Mouse (Mus musculus) cerebellum, postnatal 25 days (tissue): ENCODE results near the gene Oaf.

ENCODE experiments used
- DNase-seq, 2 experiments: peaks; one replicate each; pipeline ENCODE4 v3.0.0; 2021; ENCODE audit warnings: mixed read lengths in 2 of 2

The Oaf gene

DNA sequence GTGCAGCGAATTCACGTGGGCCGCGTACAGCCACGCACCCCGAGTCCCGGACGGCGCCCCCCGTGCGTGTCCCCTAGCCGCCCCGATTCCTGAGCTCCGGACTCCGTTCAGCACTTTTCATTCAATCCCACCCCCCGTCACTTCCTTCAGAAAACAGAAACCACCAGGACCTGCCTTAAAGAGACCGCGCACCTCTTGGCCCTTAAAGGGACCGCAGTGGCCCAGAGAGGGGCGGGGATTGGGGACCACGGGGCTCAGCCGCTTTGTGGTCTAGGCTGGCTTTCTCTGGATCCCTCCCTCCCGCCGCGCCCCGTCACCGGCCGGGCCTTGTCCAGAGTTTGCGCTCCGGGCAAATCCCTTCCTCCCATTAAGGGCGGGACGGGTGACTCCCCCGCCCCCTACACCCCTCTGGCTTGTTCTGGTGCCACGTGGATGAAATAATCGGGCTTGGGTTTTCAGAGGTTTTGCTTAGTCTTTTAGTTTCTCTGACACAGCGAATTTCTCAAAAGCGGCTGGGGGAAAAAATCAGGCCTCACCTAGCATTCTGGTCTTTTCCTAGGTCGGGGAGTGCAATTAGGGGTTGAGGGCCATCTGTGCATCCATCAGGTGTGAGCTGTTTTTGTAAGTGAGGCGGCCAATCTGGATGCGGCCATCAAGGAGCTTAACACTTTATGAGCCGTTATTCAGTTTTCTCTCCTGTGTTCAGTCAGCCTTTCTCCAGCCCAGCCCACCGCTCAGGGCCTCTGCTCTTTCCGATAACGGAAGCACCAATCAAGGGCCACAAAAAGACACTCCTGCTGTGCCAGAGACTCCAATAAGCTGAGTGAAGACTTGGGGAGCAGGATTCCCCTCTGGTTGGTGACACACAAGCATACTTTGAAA lies at the start of gene Oaf:
Oaf (minus strand) TSS at position 200 of the 882 bp plus-strand sequence.
- peak; percentile 17 to 47 for DNase-seq

DNA sequence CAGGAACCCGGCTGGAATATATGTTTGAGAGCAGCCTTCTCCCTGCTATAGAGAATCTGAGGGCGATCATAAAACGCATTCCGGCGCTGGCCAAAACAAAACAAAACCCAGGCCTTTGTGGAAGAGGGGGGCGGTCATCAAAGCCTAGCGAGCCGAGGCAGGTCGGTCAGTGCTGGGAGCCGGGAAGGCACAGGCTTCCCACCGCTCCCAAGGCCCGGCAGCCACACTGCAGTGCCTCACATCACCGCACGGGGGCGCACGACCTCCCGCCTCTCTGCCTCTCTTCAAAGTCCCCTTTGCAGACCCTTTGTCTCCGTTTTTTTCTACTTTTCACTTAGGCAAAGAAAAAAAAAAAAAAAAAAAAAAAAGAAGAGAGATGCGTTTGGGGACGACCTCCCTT lies 47.2 kb upstream of the Oaf start:
- peak; percentile 71 to 78 for DNase-seq

DNA sequence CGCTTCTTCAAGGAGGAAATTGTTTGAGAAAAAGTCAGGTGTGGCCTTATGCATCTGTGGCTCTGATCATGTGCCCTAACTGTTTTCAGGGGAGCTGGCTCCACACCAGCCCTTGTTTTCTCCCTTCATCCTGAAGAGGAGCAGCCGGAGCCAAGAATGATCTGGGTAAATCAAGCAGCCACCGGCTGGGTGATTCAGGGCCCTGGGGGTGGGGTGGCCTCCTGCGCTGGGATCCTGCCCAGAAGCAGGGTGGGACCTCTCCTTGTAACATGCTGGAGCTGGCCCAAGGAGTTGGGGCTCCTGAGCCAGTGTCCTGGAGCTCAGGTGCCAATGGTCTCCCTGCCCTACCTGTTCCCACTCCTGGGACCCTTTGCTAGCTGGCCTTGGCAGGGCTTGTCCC lies 45.6 kb upstream of the Oaf start:
- DNase-seq = no peak

DNA sequence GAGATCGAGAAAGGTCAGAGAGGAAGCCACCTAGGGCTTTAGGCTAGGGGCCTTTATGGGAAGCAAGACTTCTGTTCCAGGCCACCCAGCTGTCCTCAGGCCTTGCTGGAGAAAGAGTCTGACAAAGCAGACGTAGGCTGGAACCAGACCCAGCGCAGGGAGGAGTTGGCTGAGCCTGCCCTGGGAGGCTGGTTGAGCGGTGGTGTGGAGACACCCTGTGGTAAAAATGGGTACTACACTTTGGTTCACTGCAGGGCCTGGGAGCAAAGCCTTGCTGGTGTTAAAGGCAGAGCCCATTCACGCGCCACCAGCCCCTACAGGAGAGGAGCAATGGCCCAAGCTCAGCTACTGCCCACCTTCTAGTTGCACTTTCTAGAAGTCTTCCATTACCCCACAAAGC lies 44.6 kb upstream of the Oaf start:
- peak; percentile 75 to 85 for DNase-seq

DNA sequence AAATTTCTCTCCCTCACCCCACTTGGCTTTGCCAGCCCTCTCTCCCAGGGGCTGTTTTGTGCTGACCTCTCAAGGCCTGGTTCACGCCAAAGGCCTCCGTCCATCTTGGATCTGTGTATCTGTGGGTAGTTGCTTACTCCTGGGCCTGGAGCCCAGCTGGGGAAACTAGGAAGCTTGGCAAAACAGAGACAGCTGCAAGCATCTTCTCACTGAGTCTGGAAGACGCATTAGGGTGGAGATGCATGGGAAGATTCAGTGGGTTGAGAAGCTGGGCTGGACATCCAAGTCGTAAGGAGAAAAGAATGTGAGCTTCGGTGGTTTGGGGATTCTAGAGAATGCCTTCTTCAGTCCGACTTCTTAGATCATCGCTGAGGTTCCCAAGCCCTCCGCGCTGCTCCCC lies 34.0 kb upstream of the Oaf start:
- DNase-seq = no peak

DNA sequence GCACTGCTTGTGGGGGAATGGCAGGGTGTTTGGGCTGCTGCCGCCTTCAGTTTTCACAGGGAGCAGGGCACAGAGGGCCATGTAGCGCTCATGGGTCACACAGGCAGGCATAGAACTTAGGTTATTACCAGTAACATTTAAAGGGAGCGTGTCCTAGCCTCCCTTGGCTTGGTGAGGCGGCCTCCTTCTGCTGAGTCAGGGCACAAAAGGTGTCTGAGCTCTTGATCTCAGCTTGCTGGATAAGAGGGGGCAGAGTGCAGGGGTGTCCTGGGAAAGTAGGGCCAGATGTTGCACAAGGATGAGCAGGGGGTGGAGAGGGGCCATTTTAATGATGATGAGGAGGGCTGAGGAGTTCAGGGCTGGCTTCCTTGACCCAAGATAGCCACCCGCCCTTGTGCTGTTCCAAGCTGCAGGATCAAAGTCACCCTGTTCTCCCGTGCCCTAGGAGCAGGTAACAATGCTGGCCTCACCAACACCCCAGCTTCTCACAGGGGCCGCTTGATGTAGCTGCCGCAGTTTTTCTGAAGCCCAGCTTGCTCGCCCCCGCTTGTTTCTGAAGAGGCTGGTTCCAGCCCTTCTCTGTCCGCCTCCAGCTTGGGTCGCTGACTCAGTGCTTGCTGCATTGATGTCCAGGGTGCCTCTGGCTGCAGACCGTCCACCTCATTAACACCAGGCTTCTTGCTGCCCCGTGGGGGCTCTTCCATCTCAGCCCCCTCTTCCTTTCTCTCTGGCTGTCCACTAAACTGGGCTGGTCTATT lies 32.2 kb upstream of the Oaf start:
- DNase-seq = no peak

DNA sequence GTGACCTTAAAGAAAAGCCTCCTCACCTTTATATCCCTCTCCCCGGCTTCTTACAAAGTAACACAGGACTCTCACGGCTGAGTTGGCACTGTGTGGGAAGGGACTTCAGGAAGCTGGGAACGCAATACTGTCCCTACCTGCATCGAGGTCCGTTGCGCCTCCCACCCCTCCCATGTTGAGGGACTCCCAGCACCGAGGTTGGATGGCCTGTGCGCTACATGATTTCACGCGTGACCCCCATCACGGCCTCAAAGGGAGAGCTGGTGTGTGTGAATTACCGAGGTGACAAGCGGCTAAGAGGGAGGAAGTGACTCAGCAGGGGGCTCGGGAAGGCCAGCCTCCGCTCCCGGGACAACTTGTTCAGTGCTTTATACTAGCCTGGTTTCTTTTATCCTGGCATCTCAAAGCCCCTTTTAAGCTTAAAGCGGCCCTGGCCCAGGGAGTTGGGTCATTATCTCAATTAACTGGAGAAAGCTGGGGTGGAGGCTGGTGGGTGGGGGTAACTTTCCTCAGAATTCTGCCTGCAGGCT lies 31.1 kb upstream of the Oaf start:
- DNase-seq = peak in 1 of 2 experiments; percentile 21

DNA sequence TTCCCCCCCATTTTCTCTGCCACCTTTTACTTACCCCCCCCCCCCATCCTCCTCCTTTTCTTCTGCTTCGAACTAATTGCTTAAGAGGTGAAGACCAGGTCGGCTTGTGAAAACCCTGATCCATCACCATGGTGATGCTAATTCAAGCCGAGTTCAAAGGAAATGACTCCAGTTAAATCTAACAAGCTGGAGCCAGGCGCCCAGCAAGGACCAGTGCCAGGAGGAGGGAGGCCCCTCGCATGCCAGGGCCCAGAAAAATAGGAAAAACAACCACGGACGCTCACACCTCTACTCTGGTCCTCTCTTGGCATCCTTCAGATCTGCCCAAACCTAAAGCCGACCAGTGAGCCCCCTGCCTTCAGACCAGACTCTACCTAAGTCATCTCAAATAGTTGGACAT lies 29.5 kb upstream of the Oaf start:
- no peak for DNase-seq

DNA sequence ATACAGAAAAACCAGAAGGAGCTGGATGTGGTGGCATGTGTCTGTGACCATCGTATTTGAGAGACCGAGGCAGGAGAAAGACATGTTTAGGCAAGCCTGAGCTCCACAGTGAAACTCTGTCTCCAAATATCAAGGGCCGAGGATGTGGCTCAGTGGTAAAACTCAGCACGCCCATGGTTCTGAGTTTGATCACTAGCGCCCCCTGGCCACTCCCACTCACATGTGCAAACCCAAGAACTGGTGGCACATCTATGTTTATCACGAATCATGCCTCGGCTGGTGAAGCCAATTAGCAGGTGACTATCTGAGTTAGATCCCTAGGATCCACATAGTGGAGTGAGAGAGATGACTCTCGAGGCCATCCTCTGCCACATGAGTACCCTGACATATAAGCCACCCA lies 27.6 kb upstream of the Oaf start:
- no peak for DNase-seq

DNA sequence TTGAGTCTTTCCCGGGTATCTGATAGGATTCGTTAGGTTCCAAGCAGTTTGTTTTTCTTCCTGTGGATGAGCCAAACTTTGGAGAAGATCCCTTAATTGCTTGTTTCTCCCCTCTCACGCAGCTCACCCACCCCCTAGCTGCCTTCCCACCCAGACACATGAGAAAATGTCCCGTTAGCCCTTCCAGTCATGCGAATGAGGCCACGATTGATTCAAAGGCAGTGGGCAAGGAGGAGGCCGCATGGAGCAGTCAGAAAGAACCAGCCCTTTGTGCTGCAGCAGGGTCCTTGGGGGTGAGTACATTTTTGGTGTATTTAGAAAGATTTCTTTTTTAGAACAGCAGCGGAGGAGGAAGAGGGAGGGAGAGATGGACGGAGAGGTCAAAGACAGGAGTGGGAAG lies 25.5 kb upstream of the Oaf start:
- no peak for DNase-seq

DNA sequence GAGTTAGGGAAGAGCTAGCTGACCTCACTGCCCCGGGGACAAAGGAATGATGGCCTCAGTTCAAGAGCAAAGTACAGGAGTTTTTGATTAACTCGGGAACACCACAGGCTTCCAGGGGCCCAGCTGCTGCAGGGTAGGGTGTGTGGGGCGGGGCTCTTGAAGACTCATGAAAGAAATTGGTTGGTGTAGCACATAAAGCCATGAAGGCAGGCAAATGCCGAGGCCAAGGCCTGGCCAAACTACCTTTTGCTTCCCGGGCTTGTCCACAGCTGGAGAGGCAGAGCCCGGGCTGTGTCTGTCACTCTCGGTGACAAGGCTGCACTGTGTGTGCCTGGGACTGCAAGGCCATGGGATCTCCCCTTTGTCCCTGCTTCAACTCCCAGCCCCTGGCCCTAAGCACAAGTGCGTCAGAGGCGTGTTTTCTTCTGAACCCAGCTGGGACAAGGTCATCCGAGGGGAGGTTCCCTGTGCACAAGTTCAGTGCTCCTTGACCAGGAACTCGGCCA lies 24.3 kb upstream of the Oaf start:
- no peak for DNase-seq

DNA sequence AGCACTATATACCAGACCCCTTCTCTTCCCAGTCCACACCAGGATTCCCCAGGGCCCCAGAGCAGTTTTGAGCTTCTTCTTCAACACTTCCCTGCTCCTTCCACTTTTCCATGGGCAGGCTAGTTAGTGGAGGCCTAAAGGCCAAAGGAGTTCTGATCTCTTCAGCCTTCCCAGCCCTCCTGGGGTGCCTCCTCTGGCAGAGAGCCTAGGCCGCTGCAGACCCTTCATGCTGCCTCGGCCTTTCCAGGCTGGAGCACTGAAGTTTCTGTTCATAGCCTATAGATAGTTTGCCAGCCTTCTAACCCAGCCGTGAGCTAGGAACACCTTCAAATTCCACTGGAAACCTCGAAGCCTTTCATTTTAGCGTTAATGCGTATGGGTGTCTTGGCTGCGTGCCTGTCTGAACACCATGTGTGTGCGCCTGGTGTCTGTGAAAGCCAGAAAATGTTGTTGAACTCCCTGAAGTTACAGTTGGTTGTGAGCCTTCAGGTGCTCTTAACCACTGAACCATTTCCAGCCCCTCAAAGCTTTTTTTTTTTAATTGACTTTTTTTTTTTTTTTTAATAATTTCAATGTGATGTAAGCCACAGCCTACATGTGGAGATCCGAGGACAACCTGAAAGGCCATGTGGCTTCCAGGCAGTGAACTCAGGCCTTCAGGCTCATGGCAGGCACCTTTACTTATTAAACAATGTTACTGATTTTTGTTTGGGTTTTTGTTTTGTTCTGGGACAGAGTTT lies 23.3 kb upstream of the Oaf start:
- no peak for DNase-seq

DNA sequence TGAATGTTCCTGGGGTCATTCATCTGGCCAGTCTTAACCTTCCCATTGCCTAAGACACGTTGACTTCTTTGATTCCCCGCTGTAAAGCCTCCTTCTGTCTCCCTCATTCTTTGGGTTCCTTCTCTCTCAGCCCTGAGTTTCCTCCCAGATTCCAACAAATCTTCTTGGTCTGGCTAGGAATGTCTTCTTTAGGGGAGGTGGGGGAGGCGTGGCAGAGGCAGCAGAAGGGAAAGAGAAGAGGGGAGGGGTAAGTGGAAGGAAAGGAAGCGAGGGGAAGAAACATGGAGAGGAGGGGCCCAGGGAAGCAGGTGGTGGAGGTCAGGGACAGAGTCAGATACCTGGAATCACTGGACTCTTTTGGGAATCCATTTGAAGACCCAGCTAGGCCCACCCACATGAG lies 22.7 kb upstream of the Oaf start:
- DNase-seq = no peak

DNA sequence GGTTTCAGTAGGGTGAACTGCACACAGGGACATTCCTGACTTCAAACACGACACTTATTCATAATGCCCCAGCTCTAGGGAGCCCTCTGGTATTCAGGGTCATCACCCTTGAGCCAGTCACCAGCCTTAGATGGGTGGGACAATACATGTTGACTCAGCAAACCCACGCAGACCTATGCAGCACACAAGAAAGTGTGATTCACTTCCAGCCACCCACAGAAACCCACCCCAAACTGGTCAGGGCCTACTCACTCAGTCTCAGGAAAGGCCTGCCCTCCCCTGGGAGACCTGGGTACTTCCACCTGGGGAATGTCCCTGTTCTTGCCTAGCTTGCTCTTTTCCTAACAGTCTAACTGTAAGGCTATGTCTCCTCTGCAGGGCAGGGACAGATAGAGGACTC lies 22.2 kb upstream of the Oaf start:
- DNase-seq = no peak

DNA sequence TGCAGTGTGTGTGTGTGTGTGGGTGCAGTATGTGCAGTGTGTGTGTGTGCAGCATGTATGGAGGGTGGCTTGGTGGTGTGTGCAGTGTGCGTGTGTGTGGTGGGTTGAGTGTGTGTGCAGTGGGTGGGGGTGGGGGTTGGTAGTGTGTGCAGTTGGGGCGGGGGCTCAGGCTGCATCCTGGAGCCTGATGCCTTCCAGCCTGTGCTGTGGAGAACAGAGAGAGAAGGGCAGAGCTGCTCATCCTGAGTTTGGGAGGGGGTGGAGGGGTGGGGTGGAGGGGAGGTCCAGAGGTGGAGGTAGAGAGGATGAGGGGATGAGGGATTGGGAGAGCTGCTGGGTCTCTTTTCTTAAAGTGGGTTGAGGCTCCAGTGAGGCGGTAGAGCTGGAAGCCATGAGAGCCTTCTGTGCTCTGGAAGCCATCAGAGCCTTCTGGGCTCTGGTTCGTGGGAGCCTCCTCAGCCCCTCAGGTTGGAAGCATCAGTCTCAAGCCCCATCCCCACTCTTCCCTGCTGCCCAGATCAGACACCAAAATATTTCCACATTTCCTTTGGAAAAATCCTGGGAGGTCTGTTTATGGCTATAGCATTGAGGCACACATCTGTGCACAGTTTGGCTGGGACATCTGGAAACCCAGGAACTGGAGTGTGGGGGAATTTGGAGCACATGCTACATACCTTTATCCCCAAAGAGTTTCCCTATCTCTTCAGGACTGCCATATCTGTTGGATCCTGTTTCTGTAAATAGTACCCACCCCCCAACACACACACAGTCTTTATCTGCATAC lies 21.6 kb upstream of the Oaf start:
- DNase-seq = no peak

DNA sequence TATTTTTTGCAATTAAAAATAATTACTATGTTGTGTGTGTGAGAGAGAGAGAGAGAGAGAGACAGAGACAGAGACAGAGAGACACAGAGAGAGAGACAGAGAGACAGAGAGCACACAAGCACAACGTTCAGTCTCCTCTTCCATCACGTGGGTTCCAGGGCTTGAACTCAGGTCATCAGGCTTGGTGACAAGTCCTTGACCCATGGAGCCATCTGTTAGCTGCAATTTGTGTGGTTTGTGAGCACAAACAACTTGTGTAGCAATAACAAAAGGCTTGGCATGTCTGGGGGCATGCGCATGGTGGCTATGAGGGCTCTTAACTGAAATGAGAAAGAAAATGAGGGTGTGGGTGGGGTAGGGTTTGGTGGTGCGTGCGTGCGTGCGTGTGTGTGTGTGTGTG lies 20.9 kb upstream of the Oaf start:
- DNase-seq = no peak

DNA sequence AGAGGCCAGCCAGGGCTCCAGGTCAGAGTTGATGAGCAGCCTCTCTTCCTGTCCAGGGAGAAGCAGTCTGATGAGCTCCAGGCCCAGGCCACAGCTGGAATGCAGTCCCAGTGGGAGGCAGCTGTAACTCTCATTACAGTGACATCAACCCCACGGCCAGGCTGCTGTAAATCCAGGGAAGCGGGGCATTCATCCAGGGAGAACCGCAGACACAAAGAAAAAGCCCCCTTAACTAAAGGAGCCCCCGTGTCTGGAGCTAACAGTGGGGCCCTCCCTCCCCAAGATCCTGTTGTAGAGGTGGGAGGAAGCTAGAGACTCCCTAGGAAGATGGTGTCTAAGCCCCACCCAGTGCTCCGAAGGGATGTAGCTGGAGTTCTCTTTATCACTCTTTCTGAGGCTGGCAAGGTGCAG lies 13.6 kb upstream of the Oaf start:
- no peak for DNase-seq

DNA sequence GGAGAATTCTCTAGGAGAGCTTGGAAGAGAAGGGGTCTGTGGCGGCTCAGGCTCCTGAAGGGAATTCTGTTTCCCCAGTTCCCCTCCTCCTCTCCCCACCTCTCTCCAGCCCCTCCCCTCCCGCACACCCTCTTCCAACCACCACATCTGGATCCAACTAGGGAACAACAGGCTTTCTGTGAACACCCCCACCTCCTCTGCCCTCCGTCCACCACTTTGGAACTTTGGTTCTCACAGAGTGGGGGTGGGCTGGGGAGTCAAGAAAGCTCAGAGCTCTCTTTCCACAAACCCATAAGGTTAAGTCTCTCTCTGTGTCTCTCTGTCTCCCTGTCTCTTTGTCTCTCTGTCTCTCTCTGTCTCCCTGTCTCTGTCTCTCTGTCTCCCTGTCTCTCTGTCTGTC lies 13.1 kb upstream of the Oaf start:
- no peak for DNase-seq

DNA sequence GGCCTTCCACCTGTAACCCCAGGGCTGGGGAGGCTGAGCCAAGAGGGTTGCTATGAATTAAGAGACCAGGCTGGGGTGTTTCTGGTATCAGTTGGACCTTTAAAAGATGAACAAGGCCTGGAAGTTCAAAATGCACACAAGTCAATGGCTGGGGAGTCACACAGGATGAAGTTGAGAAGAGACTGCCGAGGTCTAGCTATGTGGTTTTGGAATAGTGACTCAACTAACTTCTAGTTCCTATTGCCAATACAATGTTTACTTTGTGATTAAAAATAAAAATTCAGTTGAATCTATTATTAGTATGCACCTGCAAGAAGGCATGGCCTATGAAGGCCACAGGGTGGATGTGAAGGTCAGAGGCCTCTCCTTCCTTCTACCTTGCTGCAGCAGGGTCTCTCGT lies 12.1 kb upstream of the Oaf start:
- no peak for DNase-seq

DNA sequence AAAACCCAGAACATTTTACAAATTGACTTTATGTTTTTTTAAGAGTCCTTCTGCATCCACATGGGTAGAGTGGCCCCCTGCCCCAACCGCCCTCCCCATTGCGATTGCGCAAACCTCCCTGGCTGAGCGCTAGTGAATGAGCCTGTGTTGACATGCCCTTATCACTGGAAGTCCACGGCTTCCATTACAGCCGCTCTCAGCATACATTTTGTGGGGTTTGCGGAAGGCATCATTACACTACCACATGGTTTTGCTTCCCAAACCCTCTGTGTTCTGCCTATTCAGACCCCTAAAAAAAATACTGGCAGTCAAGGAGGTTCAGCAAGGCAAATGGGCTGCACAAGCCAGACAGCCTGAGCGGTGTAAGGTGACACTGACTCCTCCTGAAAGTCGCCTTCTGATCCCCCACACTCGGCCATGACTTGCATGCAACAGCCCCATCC lies 7.0 kb upstream of the Oaf start:
- no peak for DNase-seq

DNA sequence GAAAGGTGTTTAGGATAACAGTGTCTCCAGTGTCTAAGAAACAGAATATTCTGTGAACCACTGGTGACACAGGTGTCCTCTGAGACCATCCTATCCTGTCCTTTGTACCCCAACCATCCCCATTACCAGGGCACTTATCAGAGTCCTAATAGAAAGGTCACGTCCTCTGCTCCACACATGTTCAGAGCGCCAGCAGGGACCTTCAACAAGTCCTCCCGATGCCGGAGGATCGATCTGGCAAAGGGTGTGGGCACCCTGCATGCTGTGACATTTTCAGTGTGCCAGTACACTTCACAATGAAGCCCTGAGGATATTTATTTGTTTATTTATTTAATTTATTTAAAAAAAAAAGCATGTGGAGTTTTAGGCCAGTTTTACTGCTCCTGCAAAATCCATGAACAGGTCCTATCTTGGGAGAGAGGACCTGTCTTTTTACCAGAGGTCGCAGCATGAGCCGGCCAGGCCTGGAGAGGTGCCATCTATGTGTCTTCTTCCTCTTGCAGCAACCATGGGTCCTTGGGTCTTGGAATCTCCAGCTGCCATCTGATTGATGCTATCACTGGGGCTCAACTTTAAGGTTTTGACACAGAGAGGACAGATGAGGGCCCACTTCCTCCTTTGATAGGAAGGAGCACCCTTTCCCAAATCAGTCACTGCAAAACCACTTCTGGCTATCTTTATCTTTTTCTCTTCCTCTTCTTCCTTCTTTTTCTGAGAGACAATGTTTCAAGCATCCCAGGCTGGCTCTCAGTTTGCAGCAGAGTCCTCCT lies 6.3 kb upstream of the Oaf start:
- DNase-seq = no peak
